Mouse (Mus musculus): ENCODE measurements around the gene Tex10. TPM values are rescaled to one million over a fixed set of nuclear protein-coding genes. Genes with fewer than 3 reads are reported as not detected.
"Not testable (repeated sequence)": the region's sequence is repeated elsewhere in the genome, so short reads cannot be mapped to it uniquely, and the experiment has no call there.

The Tex10 gene
- polyA plus RNA-seq, 1 experiment from 2014 or later: 58.5 TPM

GRCm38 (mm10) chr4:48428054-48428453 lies 45.2 kb downstream of the Tex10 start:
- WGBS: 87% methylated on average over 2 of the region's 2 CpGs

GRCm38 (mm10) chr4:48427413-48427812 lies 45.8 kb downstream of the Tex10 start:
- WGBS: 83% methylated on average over 3 of the region's 3 CpGs
- no peak overlapping the region for H3K4me3 ChIP-seq (replicated peaks)
- no peaks in the 10 kb centered on the region for H3K9me3 ChIP-seq
- no peak overlapping the region for H3K27ac ChIP-seq
- H3K27me3 ChIP-seq: no peaks in the 10 kb centered on the region
- peaks cover 36% of the 10 kb centered on the region for H3K36me3 ChIP-seq (replicated peaks)
- no peaks in the 10 kb centered on the region; the same call in 1 of the 2 replicates for H3K4me1 ChIP-seq
- H3K9ac ChIP-seq: no peak overlapping the region
- H3K4me2 ChIP-seq: no peak overlapping the region
- no peak for ATAC-seq (ENCODE audit: low FRiP score)

More at GRCm38 (mm10) chr4:48428054-48428453, 45.2 kb downstream of the Tex10 start:
- H3K4me2 ChIP-seq: no peak overlapping the region
- H3K27me3 ChIP-seq: no peaks in the 10 kb centered on the region
- ATAC-seq (ENCODE audit: low FRiP score): no peak
- no peak overlapping the region for H3K4me3 ChIP-seq (replicated peaks)
- H3K9me3 ChIP-seq: no peaks in the 10 kb centered on the region
- H3K36me3 ChIP-seq (replicated peaks): peaks cover 42% of the 10 kb centered on the region
- no peak overlapping the region for H3K9ac ChIP-seq
- H3K4me1 ChIP-seq: no peaks in the 10 kb centered on the region; the same call in 1 of the 2 replicates
- no peak overlapping the region for H3K27ac ChIP-seq

- WGBS: 62% methylated on average over 2 of the region's 2 CpGs
Measured at GRCm38 (mm10) chr4:48423738-48424137, 49.5 kb downstream of the Tex10 start.

GRCm38 (mm10) chr4:48422633-48423032 lies 50.6 kb downstream of the Tex10 start:
- Histone ChIP-seq H3K4me1 (no peaks in the 10 kb centered on the region; the same call in 1 of the 2 replicates), H3K9ac (no peak overlapping the region), H3K27ac (no peak overlapping the region), H3K27me3 (no peaks in the 10 kb centered on the region), H3K4me3 (replicated peaks) (no peak overlapping the region), H3K36me3 (replicated peaks) (peaks cover 10% of the 10 kb centered on the region; the same call in 1 of the 2 replicates), H3K4me2 (no peak overlapping the region), H3K9me3 (no peaks in the 10 kb centered on the region)
- WGBS: 100% methylated on average over 1 of the region's 1 CpGs
- no peak for ATAC-seq (ENCODE audit: low FRiP score)

More at GRCm38 (mm10) chr4:48423738-48424137, 49.5 kb downstream of the Tex10 start:
- ATAC-seq (ENCODE audit: low FRiP score): no peak
- H3K36me3 ChIP-seq (replicated peaks): peaks cover 10% of the 10 kb centered on the region
- H3K27me3 ChIP-seq: no peaks in the 10 kb centered on the region
- no peaks in the 10 kb centered on the region; the same call in 1 of the 2 replicates for H3K4me1 ChIP-seq
- H3K4me3 ChIP-seq (replicated peaks): no peak overlapping the region
- H3K9me3 ChIP-seq: no peaks in the 10 kb centered on the region
- H3K27ac ChIP-seq: no peak overlapping the region
- no peak overlapping the region for H3K9ac ChIP-seq
- no peak overlapping the region for H3K4me2 ChIP-seq

GRCm38 (mm10) chr4:48418831-48419468 lies 54.3 kb downstream of the Tex10 start:
- Histone ChIP-seq H3K4me3 (replicated peaks) (no peak overlapping the region), H3K9me3 (no peaks in the 10 kb centered on the region), H3K4me1 (no peaks in the 10 kb centered on the region), H3K27me3 (no peaks in the 10 kb centered on the region), H3K27ac (no peak overlapping the region), H3K4me2 (no peak overlapping the region), H3K36me3 (replicated peaks) (peaks cover 10% of the 10 kb centered on the region; the same call in 1 of the 2 replicates), H3K9ac (no peak overlapping the region)
- WGBS: 90% methylated on average over 8 of the region's 8 CpGs
- no peak for ATAC-seq (ENCODE audit: low FRiP score)

GRCm38 (mm10) chr4:48415838-48416335 lies 57.4 kb downstream of the Tex10 start:
- Histone ChIP-seq H3K9me3 (no peaks in the 10 kb centered on the region), H3K27me3 (no peaks in the 10 kb centered on the region), H3K4me1 (no peaks in the 10 kb centered on the region), H3K9ac (no peak overlapping the region), H3K27ac (no peak overlapping the region), H3K4me2 (no peak overlapping the region), H3K4me3 (replicated peaks) (no peak overlapping the region), H3K36me3 (replicated peaks) (no peaks in the 10 kb centered on the region)
- WGBS: 91% methylated on average over 10 of the region's 10 CpGs
- no peak for ATAC-seq (ENCODE audit: low FRiP score)

- Histone ChIP-seq H3K9me3 (no peaks in the 10 kb centered on the region), H3K27ac (no peak overlapping the region), H3K4me1 (no peaks in the 10 kb centered on the region), H3K9ac (no peak overlapping the region), H3K4me2 (no peak overlapping the region), H3K4me3 (replicated peaks) (no peak overlapping the region), H3K36me3 (replicated peaks) (no peaks in the 10 kb centered on the region), H3K27me3 (no peaks in the 10 kb centered on the region)
- WGBS: 94% methylated on average over 8 of the region's 8 CpGs
- no peak for ATAC-seq (ENCODE audit: low FRiP score)
Measured at GRCm38 (mm10) chr4:48413473-48413872, 59.8 kb downstream of the Tex10 start.

GRCm38 (mm10) chr4:48407350-48408039 lies 65.8 kb downstream of the Tex10 start:
- Histone ChIP-seq H3K27me3 (no peaks in the 10 kb centered on the region), H3K4me3 (replicated peaks) (no peak overlapping the region), H3K36me3 (replicated peaks) (no peaks in the 10 kb centered on the region), H3K27ac (no peak overlapping the region), H3K9ac (no peak overlapping the region), H3K9me3 (no peaks in the 10 kb centered on the region), H3K4me2 (peak overlapping the region; percentile 10; the same call in 1 of the 2 replicates), H3K4me1 (no peaks in the 10 kb centered on the region)
- 0 out of 2 replicates have a peak, but pooled peaks have one; percentile 44 for ATAC-seq (ENCODE audit: low FRiP score)
- 42% methylated on average over 18 of the region's 18 CpGs for WGBS

- not testable (repeated sequence) for H3K27me3 ChIP-seq; ATAC-seq (ENCODE audit: low FRiP score); H3K9ac ChIP-seq; H3K4me2 ChIP-seq; H3K36me3 ChIP-seq (replicated peaks); H3K27ac ChIP-seq; H3K4me1 ChIP-seq; H3K9me3 ChIP-seq; H3K4me3 ChIP-seq (replicated peaks)
- 85% methylated on average over 10 of the region's 10 CpGs for WGBS
Measured at GRCm38 (mm10) chr4:48405724-48406491, 67.4 kb downstream of the Tex10 start.

GRCm38 (mm10) chr4:48403066-48403640 lies 70.1 kb downstream of the Tex10 start:
- no peaks in the 10 kb centered on the region for H3K27me3 ChIP-seq
- ATAC-seq (ENCODE audit: low FRiP score): no peak
- no peak overlapping the region for H3K27ac ChIP-seq
- no peak overlapping the region for H3K4me3 ChIP-seq (replicated peaks)
- H3K9ac ChIP-seq: no peak overlapping the region
- no peaks in the 10 kb centered on the region for H3K4me1 ChIP-seq
- H3K4me2 ChIP-seq: no peak overlapping the region
- H3K36me3 ChIP-seq (replicated peaks): no peaks in the 10 kb centered on the region
- 71% methylated on average over 16 of the region's 16 CpGs for WGBS
- H3K9me3 ChIP-seq: no peaks in the 10 kb centered on the region

GRCm38 (mm10) chr4:48396949-48397348 lies 76.3 kb downstream of the Tex10 start:
- H3K4me2 ChIP-seq: no peak overlapping the region
- no peaks in the 10 kb centered on the region for H3K9me3 ChIP-seq
- H3K27ac ChIP-seq: no peak overlapping the region
- no peak overlapping the region for H3K4me3 ChIP-seq (replicated peaks)
- ATAC-seq (ENCODE audit: low FRiP score): no peak
- no peaks in the 10 kb centered on the region for H3K4me1 ChIP-seq
- H3K36me3 ChIP-seq (replicated peaks): no peaks in the 10 kb centered on the region
- 98% methylated on average over 3 of the region's 3 CpGs for WGBS
- H3K27me3 ChIP-seq: no peaks in the 10 kb centered on the region
- H3K9ac ChIP-seq: no peak overlapping the region

- ATAC-seq (ENCODE audit: low FRiP score): no peak
- Histone ChIP-seq H3K4me1 (no peaks in the 10 kb centered on the region), H3K9me3 (no peaks in the 10 kb centered on the region), H3K27me3 (no peaks in the 10 kb centered on the region), H3K27ac (no peak overlapping the region), H3K9ac (no peak overlapping the region), H3K36me3 (replicated peaks) (no peaks in the 10 kb centered on the region), H3K4me2 (no peak overlapping the region), H3K4me3 (replicated peaks) (no peak overlapping the region)
- 82% methylated on average over 5 of the region's 5 CpGs for WGBS
Measured at GRCm38 (mm10) chr4:48382506-48382905, 90.8 kb downstream of the Tex10 start.

All from forebrain, embryonic 12.5 days (tissue).